Mouse (Mus musculus) megakaryocyte, embryonic 14.5 days (primary cell): ENCODE results near the gene Hnrnpu.

Experiments
- FLI1 ChIP-seq: IDR thresholded peaks from 2 replicates; pipeline ENCODE4 v1.6.1; 2012; ENCODE audit warnings: low read length, inconsistent platforms, mixed read lengths
- GATA1 ChIP-seq: IDR thresholded peaks from 3 replicates; pipeline ENCODE4 v1.6.1; 2012; ENCODE audit warnings: mixed read lengths, low read length, inconsistent platforms, borderline replicate concordance

- TF ChIP-seq GATA1: no peak
- no peak for TF ChIP-seq FLI1
These were observed 30.5 kb upstream of the Hnrnpu start for GRCm38 (mm10) chr1:178368121-178368520.
